Mouse (Mus musculus) cerebellum, postnatal 25 days (tissue): ENCODE measurements around the gene Tuba8.

Experiments used
- DNase-seq, 2 experiments: peaks; one replicate each; pipeline ENCODE4 v3.0.0; 2021; ENCODE audit warnings: mixed read lengths in 2 of 2

The Tuba8 gene

DNA sequence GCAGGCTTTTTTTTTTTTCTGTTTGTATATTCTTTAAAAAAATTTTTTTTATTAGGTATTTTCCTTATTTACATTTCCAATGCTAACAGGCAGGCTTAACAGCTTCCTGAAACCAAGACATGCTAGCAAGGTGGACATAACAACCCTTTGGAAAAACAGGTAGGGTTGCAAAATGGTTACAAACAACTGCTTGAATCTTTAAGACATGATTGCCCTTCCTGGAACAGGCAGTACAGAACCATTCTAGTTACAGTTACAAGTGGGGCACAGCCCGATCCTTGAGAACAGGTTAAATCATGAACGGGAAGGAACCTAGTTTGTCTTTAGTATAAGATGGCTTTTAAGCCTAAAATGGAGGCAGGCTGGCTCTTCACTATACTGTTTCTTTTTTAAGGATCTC is 25.9 kb downstream of the Tuba8 start:
- no peak for DNase-seq

DNA sequence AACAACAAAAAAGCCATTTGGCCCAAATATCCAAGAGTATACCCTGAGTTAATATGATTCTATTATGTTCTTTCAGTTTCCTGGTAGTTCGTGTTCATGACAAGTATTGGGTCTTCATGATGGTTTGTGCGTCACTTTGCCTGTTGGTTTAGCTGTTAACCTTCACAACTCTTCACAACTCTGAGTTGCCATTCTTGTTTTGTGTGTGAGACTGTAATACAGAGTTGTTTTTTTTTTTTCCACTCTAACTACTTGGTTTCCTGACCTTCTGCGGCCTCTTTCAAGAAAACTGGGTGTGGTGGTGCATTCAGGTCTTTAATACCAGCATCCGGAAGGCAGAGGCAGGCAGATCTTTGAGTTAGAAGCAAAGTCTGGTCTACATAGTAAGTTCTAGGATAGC is 27.7 kb downstream of the Tuba8 start:
- DNase-seq = no peak

DNA sequence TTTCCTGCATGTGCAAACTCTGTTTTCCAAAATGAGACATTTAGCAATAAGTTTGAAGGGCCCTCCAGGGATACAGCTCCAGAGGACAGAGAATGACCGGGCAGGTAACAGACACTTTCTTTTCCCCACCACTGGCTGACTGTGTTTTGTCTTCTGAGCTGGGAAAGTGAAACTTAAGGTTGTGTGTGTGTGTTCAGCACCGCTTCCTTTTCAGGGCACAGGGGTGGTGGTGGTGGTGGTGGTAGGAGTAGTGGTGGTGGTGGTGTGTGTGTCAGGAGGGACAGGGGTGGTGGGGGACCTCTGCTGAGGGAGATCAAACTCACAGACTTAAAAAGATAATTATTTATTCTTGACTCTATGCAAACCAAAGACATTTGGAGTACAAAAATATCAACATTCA is 31.3 kb downstream of the Tuba8 start:
- no peak for DNase-seq

DNA sequence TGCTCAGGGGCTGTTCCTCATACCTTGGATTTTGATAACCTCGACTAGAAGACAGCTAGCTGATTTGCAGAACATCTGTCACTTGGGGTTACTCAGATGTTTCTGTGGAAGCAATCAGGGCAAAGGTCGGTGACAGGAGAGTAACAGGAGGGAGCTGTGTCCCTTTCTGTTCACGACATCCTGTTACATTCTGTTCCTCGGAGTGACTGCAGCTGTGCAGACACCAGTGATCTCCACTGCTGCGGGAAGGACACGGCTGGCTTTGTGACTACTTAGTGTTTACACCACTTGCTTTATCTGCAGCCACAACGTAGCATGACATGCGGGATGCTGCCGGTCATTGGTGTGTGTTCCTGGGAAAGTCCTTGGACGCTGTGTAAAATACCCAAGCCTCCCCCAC is 32.7 kb downstream of the Tuba8 start:
- no peak for DNase-seq

DNA sequence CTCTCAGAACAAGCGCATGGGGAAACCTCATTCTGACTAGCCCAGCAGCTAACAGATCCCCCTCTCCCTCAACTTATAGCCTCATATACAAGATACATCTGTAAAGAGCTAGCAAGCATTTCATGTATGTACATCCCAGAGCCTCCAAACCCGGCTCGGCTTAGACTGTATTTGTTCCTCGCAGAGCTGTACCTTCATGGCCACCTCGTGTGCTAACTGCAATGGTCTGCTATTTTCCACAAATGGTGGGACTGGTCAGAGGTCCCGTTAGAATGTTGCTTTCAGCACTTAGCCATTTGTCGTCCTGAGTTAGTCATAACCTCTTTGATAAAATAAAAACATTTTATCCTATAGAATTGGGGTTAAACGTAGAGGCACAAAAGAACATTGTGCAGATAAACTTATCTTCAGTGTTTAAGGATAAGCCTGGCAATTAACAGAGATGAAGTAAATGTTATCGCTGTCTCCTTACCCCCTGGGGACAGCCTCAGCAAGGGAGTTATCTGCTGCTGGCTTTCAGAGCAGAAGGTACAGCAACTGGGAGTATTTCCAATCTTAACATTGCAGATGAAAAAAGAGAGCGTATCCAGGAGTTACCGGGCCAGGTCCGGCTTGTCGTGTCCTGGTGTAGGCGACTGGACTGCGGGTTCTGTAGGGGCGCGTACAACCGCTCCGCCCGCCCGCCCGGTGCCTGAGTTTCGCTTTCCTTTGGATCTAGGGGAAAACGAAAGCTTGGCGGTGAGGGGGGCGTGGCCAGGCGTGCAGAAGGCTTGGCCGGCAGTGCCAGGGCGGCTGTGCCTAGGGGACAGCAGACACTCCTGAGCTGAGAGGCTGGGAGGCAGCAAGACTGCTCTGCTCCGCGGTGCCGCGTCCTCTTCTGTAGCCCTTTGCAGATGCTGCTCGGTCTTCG is 34.9 kb downstream of the Tuba8 start, which contains the start of gene Usp18:
Gene Usp18 (plus strand): TSS at position 780 of the 910 bp plus-strand sequence.
- peak; percentile 68 to 85 for DNase-seq

DNA sequence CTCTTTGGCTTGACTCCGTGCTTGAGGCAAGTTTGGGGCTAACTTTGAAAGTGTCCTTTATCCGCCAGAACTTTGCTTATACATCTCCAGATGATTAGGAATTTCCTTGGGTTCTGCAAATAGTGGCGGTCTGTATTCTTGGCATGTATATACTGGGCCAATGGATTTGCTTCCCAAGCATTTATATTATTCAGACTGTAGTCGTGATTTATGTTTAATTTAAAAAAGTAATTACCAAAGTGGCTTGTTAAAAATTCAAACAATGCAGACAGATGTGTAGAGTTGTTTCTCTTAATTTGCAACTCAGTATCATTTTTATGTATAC is 35.5 kb downstream of the Tuba8 start:
- no peak for DNase-seq

DNA sequence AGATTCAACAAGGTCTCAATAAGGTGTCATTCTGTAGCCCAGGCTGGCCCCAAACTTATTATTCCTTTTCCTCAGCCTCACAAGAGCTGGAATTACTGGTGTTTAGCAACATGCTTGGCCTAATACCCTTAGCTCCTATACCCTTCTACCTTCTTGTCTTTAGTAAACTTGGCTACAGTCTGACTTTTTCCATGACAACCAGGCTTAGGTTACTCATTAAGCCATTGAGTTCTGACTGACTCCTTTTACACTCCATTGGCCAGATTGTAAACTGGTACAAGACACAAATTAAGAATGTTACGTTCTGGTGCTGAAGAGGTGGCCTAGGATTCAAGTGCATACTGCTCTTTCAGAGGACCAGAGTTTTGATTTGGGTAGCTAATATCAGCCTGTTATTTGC is 39.9 kb downstream of the Tuba8 start:
- DNase-seq = no peak

DNA sequence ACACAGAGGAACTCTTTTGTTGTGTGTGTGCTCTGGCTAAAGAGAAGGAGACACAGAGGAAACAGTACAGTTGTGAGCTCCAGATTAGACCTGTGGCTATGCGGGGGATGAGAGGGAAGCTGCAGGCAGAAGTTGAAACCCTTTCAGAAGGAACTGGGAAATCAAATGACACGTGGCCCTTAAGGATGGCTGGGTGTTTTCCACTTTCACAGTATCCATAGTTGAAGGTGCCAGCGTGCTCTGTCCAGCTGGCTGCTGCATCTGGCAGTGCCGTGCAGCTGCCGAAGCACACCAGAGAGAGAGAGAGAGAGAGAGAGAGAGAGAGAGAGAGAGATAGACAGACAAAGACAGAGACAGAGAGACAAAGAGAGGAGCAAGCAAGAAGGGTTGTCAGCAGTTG is 40.8 kb downstream of the Tuba8 start:
- DNase-seq = no peak

DNA sequence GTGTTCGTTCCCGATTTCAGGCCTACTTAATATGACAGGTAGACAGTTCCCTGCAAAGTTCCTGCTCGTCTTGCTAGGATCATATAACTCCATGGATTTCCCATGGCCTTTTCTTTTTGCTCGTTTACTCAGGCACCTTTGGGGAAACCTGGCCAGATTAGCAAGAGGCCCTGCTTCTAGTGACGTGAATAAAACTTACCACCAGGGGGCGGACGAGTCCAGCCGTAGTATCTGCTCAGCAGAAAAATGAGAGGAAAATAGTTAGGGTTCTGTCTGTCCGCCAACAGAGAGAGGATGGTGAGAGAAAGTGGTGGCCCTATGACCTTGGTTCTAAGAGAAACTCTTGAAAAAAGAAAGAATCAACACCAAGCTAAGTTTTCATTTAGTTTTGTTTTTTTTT is 50.1 kb downstream of the Tuba8 start:
- DNase-seq = peak; percentile 72 to 86

DNA sequence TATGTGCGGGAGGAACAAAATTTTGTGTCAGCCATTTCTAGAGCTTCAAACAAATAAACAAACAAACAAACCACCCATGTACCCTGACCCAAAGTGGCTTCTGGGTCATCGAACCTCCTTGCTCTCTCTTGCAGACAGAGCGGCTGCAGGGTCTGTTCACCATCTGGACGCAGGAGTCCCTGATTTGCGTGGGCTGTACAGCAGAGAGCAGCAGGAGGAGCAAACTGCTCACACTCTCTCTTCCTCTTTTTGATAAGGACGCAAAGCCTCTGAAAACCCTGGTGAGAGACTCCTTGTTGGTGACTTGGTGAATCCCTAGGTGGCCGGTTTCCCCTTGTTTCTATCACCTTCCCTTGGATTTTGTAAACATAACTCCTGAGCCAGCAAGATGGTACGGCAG is 50.7 kb downstream of the Tuba8 start:
- DNase-seq = no peak

DNA sequence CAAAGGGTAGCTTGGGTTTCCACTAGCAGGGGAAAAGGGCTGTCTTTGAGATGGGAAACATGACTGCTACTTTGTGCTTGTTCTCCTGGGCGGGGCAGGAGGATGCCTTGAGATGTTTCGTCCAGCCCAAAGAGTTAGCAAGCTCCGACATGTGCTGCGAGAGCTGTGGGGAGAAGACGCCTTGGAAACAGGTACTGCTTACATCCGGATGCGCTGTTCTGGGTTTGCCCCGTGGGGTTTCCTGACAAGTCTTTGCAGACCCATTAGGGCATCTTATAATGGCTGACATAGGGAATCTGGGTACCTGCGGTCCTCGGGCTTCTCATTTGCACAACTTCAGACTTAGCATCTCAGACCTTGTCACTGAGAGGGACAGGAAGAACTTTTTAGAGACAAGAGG is 51.5 kb downstream of the Tuba8 start:
- no peak for DNase-seq

DNA sequence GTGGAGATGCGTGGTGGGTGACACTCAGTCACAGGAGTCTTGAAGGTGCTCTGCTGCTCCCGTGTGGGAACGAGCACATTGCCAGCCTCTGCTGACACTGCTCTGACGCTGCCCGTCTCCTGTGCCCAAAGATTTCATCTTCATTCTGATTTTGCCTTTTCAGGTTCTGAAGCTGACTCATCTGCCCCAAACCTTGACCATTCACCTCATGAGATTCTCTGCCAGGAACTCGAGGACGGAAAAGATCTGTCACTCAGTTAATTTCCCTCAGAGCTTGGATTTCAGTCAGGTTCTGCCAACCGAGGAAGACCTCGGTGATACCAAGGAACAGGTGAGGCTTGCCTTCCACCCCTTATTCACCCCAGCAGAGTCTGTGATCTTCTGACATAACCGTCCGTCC is 52.0 kb downstream of the Tuba8 start:
- DNase-seq = no peak

DNA sequence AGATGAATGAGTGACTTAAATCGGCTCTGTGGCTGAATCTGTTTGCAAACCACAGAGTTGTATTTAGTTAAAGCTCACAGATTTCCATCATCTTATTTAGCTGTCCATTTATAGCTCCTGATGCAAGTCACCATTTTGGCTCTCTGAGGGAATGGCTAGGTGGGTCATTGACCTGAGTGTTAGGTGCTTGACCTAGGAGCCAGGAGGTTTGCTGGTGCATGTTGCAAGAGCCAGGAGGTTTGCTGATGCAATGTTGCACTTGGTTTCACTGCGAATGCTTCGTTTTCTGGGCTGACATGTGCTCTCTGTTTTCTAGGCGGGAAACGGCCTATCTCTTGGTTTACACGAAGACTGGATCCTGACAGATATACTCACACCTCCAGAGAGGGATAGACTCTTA is 59.7 kb downstream of the Tuba8 start:
- no peak for DNase-seq

DNA sequence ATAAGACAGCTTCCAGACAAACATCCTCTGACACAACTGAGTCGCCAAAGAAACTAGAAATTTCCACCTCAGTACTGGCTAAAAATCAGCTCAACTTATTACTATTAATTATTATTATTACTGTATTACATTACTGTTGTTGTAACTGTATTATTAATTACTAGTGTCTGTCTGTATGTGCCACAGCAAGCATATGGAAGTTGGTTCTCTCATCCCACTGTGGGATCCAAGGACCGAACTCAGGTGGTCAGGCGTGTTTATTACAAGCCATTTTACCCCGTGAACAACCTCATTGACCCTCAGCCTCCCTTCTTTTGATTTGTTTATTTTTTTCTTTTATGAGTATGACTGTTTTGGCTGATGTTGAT is 61.2 kb downstream of the Tuba8 start:
- DNase-seq = no peak

DNA sequence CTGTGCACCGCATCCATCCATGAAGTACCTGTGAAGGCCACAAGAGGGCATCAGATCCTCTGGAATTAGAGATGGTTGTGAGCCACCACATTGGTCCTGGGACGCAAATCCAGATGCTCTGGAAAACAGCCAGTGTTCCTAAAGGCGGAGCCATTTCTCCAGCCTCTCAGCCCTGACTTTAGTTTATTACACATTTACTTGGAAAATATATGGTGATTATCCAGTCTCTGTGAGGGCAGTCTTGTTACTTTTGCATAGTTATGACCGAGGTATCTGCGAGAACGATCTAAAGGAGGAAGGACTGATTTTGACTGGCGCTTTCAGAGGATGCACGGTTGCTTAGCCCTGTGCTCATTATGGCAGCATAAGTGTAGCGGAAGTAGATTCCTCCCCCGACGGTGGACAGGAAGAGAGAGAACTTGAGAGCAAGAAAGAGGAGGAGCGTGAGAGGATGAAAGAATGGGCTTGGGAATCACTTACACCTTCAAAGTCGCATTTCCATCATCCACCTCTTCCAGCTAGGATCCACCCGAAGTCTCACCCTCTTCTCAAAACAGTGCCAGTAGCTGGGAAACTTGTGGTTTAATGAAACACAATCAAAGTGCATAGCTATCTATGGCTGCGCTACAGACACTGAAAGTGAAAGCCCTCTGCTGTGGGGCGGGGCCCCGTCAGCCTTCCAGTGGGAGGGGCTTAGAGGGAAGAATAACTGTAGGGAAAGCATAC is 61.7 kb downstream of the Tuba8 start:
- peak; percentile 66 to 82 for DNase-seq

DNA sequence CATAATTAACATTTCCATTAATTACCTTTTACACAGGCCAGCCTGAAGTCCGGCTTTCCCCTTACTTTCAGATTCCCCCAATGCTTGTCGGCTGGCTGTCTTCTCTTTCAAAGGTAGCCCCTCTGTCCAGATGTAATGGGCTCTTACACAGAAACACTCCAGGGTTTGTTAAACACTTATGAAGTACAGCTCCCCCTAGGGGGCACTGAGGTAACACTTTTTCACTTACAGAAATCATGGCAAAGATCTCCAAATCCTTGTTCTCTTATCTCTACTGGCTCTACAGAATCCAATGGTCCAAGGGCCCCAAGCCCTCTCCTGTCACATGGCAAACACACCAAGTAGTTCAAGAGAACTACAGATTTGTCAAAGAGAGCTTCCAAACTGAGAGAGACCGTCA is 63.9 kb downstream of the Tuba8 start:
- DNase-seq = peak in 1 of 2 experiments; percentile 28
